Mouse (Mus musculus) liver, embryonic 16.5 days (tissue): ENCODE results near the gene Grip2. TPM values are rescaled to one million over a fixed set of nuclear protein-coding genes. Genes with fewer than 3 reads are reported as not detected.

Experiments used
- polyA plus RNA-seq: library from polyadenylated mRNA; unstranded; fragments of >200 nt; fragmentation: Nextera tagmentation; extraction: Ambion mirVana; gene quantifications from 2 replicates; pipeline ENCODE4 v1.2.1, GENCODE M21; 2015

The Grip2 gene
- polyA plus RNA-seq, 1 experiment from 2014 or later = 0.09 TPM

Other genes starting within 250 kb of the Grip2 start
- 17.1 and 20.5 TPM in 2 replicates for gene Slc6a6, start 143.2 kb downstream of the Grip2 start, polyA plus RNA-seq
- gene Ccdc174, start 50.8 kb upstream of the Grip2 start, polyA plus RNA-seq = 10.1 and 10.9 TPM in 2 replicates
- gene 4930590J08Rik, start 75.6 kb upstream of the Grip2 start, polyA plus RNA-seq = 0.06 TPM in 1 of 2 replicates, not detected in the other
- gene Fgd5, start 151.6 kb upstream of the Grip2 start, polyA plus RNA-seq = 2.5 and 2.7 TPM in 2 replicates